Mouse (Mus musculus) hindbrain, embryonic 13.5 days (tissue): ENCODE data around the gene Casp6. TPM values are rescaled to one million over a fixed set of nuclear protein-coding genes. Genes with fewer than 3 reads are reported as not detected.

ENCODE experiments used
- ATAC-seq: fragments of 200-750 bp; cut with Nextera tagmentation; 2 replicates; pipeline ENCODE4 v1.8.0; 2017; ENCODE audit warnings: moderate TSS enrichment; ENCODE audit not compliant: low FRiP score
- H3K27ac ChIP-seq: fragments of 300-500 bp; sonication (generic); 2 replicates; pipeline ENCODE4 v1.5.1; 2015; ENCODE audit warnings: inconsistent platforms, mild to moderate bottlenecking, moderate library complexity
- H3K27me3 ChIP-seq: fragments of 300-500 bp; sonication (generic); 2 replicates; pipeline ENCODE4 v1.6.1; 2015; ENCODE audit warnings: mild to moderate bottlenecking, inconsistent platforms
- H3K36me3 ChIP-seq: fragments of 300-500 bp; sonication (generic); 2 replicates; pipeline ENCODE4 v1.6.1; 2015; ENCODE audit warnings: mild to moderate bottlenecking, inconsistent platforms
- H3K4me1 ChIP-seq: fragments of 300-500 bp; sonication (generic); replicated peaks from 2 replicates; pipeline ENCODE4 v1.6.1; 2015; ENCODE audit warnings: inconsistent platforms
- H3K4me2 ChIP-seq: fragments of 300-500 bp; sonication (generic); 2 replicates; pipeline ENCODE4 v1.6.1; 2015; ENCODE audit warnings: inconsistent platforms, mild to moderate bottlenecking, moderate library complexity
- H3K4me3 ChIP-seq: fragments of 300-500 bp; sonication (generic); 2 replicates; pipeline ENCODE4 v1.5.1; 2015; ENCODE audit warnings: mild to moderate bottlenecking, inconsistent platforms
- H3K9ac ChIP-seq: fragments of 300-500 bp; sonication (generic); 2 replicates; pipeline ENCODE4 v1.6.1; 2015; ENCODE audit warnings: mild to moderate bottlenecking, inconsistent platforms
- H3K9me3 ChIP-seq: fragments of 300-500 bp; sonication (generic); 2 replicates; pipeline ENCODE4 v1.6.1; 2016; ENCODE audit warnings: inconsistent platforms
- WGBS: fragments of 180-500 bp; shearing (Covaris S2); methylation state at CpG from one replicate; pipeline ENCODE4 v1.1.7; 2015; 5-methylcytosine and 5-hydroxymethylcytosine counted together
- polyA plus RNA-seq: library from polyadenylated mRNA; unstranded; fragments of >200 nt; fragmentation: Nextera tagmentation; extraction: Ambion mirVana; gene quantifications from 2 replicates; pipeline ENCODE4 v1.2.1, GENCODE M21; 2015

Gene Casp6
- polyA plus RNA-seq, 1 experiment from 2014 or later = 38.7 TPM

DNA sequence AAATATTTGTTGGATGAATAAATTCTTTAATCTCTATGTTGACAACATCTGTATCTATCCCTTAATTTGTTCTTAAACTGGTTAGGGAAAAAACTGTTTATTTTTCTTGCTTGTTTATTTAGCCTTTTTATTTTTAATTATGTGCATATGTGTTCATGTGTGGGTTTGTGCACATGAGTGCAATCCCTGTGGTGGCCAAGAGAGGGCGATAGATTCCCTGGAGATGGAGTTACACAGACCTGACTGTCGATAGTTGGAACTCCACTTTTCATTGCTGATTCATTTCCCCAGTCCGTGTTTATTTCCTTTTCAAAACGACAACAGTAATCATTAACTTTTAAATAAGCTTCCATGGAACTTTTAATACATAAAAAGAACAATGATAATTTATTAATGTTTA lies 31.2 kb downstream of the Casp6 start:
- no peak overlapping the region for H3K27ac ChIP-seq
- H3K36me3 ChIP-seq = no peaks in the 10 kb centered on the region
- no peaks in the 10 kb centered on the region for H3K9me3 ChIP-seq
- H3K4me2 ChIP-seq = no peak overlapping the region
- WGBS = 55% methylated on average over 4 of the region's 4 CpGs
- no peak for ATAC-seq
- H3K9ac ChIP-seq = no peak overlapping the region
- H3K27me3 ChIP-seq = no peaks in the 10 kb centered on the region
- no peak overlapping the region for H3K4me3 ChIP-seq
- H3K4me1 ChIP-seq = no peaks in the 10 kb centered on the region

DNA sequence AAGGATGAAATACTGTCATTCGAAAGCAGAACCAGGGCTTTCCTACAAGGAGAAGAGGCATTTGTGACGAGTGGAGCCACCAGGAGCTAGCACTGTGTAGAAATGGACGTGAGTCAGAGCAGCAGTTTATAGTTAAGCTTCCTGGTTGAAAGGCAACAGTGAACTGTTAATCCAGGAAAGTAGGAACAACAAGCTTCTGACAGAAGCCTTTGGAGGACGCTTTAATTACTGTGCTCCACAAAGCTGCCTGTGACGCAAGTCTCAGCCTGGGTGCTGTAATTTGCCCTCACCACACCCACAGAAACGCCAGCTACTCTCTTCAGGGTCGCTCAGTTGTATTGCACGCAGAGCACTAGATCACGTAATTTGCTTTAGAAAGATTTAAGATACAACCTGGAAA lies 35.3 kb downstream of the Casp6 start:
- 69% methylated on average over 9 of the region's 9 CpGs for WGBS
- no peaks in the 10 kb centered on the region for H3K36me3 ChIP-seq
- H3K4me1 ChIP-seq = 0 out of 2 replicates have a peak, but pooled peaks cover 4% of the 10 kb centered on the region
- no peak overlapping the region for H3K27ac ChIP-seq
- H3K9me3 ChIP-seq = no peaks in the 10 kb centered on the region
- no peak for ATAC-seq
- H3K27me3 ChIP-seq = no peaks in the 10 kb centered on the region
- H3K4me2 ChIP-seq = no peak overlapping the region
- H3K4me3 ChIP-seq = no peak overlapping the region
- H3K9ac ChIP-seq = no peak overlapping the region

DNA sequence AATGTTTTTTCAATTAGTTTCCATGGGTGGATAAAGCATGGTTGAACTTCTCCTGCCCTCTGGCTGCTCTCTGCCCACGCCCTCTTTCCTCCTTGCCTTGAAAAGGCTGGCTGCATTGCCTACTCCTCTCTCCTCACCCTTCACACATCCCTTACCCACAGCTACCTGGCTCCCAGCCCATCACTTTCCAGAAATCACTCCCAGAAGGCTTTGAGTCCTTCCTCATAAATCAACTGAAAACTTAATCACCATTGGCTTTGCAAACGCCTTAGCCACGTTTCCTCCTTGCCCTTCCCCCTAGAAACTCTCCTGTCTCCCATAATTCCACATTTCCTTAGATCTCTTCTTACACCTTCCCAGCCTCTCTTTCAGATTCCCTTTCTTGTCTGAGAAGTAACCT lies 36.6 kb downstream of the Casp6 start:
- H3K4me1 ChIP-seq = 0 out of 2 replicates have a peak, but pooled peaks cover 4% of the 10 kb centered on the region
- H3K4me2 ChIP-seq = no peak overlapping the region
- no peak overlapping the region for H3K27ac ChIP-seq
- ATAC-seq = no peak
- H3K27me3 ChIP-seq = no peaks in the 10 kb centered on the region
- no peak overlapping the region for H3K9ac ChIP-seq
- H3K9me3 ChIP-seq = no peaks in the 10 kb centered on the region
- no peak overlapping the region for H3K4me3 ChIP-seq
- 64% methylated on average over 3 of the region's 3 CpGs for WGBS
- H3K36me3 ChIP-seq = no peaks in the 10 kb centered on the region

DNA sequence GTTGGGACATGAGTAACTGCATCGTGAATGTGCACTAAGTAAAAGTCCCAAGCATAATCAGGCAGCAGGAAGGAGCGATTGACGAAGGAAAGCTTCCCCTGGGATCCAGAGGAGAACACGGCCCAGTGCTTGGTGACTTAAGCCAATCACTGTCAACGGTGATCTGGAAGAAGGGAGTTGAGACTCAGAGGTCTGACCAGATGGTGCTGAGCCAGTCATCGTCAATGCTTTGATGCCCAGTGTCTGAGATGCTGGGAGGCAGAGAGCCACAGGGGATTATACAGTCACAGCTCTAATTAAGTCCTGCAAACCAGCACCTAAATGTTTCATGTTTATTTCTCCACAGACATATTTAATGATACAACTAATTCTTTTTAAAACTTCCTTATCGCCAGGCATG lies 37.8 kb downstream of the Casp6 start:
- no peaks in the 10 kb centered on the region for H3K27me3 ChIP-seq
- H3K4me2 ChIP-seq = no peak overlapping the region
- 56% methylated on average over 7 of the region's 7 CpGs for WGBS
- H3K4me1 ChIP-seq = 0 out of 2 replicates have a peak, but pooled peaks cover 4% of the 10 kb centered on the region
- H3K36me3 ChIP-seq = no peaks in the 10 kb centered on the region
- no peak overlapping the region for H3K4me3 ChIP-seq
- ATAC-seq = no peak
- no peak overlapping the region for H3K9ac ChIP-seq
- no peaks in the 10 kb centered on the region for H3K9me3 ChIP-seq
- H3K27ac ChIP-seq = no peak overlapping the region

DNA sequence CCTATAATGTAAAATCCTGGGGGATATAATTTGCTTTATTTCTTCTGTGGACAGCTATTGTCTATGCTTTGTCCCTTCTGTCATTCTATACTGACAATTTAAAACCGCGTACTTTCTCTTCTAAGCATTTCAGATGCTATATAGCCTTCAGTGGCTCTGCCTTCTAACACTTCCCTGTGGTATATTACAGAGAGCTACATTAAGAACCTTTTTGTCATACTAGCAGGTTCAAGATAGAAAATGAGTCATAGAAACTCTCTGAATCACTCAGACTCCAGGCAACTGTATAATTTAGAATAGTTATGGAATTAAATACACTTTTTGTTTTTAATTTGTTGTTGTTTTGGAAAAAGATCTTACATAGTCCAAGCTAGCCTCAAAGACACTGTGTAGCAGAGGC lies 39.6 kb downstream of the Casp6 start:
- H3K9ac ChIP-seq = no peak overlapping the region
- no peak overlapping the region for H3K27ac ChIP-seq
- WGBS = 92% methylated on average over 2 of the region's 2 CpGs

DNA sequence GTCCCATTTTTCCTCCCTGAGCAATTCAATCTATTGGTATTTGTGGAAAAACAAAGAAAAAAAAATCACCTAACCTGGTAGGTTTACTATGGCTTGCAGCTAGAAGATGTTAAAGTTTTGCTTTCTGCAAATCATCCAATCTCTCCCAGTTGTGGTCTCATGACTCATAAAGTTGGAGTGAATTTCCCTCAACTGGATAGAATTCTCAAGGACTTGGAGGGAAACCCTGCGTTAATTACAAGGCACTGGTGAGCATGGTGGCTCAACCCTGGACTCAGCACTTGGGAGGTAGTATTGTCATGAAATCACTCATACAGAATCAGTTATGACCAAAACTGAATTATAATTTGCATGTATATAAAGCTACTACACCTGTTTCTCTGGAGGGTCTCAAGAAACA lies 40.1 kb downstream of the Casp6 start:
- Histone ChIP-seq H3K27me3 (no peaks in the 10 kb centered on the region), H3K4me3 (no peak overlapping the region), H3K27ac (no peak overlapping the region), H3K9me3 (no peaks in the 10 kb centered on the region), H3K36me3 (no peaks in the 10 kb centered on the region), H3K4me1 (0 out of 2 replicates have a peak, but pooled peaks cover 4% of the 10 kb centered on the region), H3K4me2 (no peak overlapping the region), H3K9ac (no peak overlapping the region)
- ATAC-seq = no peak
- 97% methylated on average over 1 of the region's 1 CpGs for WGBS

More for the DNA sequence above, 39.6 kb downstream of the Casp6 start:
- Histone ChIP-seq H3K4me2 (no peak overlapping the region), H3K4me3 (no peak overlapping the region), H3K9me3 (no peaks in the 10 kb centered on the region), H3K36me3 (no peaks in the 10 kb centered on the region), H3K27me3 (no peaks in the 10 kb centered on the region), H3K4me1 (0 out of 2 replicates have a peak, but pooled peaks cover 4% of the 10 kb centered on the region)
- no peak for ATAC-seq

DNA sequence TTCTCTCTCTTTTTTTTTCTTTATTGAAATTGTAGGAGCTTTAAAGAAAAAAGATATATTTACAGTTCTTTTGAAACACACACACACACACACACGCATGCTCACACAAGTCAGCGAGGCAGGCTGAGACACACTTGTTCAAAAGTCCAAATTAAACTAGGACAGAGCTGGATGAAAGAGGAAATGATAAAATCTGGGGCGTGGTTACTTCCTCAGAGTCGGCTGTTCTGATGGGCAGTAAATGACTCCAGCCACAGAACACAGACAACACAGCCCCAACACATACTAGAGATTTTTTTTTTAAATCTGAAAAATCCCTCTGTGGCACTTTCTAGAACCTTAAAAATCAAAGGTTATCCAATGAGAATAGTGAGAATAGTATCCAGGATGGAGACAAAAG lies 42.6 kb downstream of the Casp6 start:
- Histone ChIP-seq H3K27me3 (no peaks in the 10 kb centered on the region), H3K4me1 (no peaks in the 10 kb centered on the region), H3K4me2 (no peak overlapping the region), H3K36me3 (no peaks in the 10 kb centered on the region), H3K9me3 (no peaks in the 10 kb centered on the region), H3K4me3 (no peak overlapping the region), H3K9ac (no peak overlapping the region), H3K27ac (no peak overlapping the region)
- WGBS = 85% methylated on average over 4 of the region's 4 CpGs
- no peak for ATAC-seq

DNA sequence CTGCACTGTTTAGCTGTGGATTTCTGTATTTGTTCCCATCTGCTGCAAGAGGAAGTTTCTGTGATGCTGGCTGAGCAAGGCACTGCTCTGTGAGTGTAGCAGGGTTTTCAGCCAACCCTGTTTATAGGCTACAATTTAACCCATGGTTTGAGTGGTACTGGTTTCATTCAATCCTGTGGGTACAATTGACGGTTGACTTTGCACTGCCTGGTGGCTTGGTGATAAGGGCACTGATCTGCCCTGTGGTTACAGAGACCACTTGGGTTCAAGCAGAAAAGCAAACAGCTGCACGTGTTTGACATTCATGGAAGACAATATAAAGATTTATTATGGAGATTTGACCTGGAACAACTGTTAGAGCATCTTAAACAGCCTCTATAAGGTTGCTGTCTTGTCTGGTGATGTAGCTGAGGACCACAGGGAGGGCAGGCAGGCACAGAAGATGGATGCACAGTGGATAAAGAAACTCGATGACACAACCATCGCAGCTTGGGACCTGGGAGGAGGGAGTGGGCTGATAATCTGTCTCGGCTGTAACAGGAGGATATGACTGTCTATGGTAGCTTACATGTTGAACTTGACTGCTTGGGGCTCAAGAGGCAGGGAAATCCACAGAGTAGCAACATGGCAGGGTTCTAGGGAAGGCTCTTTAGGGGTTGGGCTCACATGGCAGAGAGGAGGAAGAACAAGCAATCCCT lies 45.1 kb downstream of the Casp6 start:
- H3K36me3 ChIP-seq = no peaks in the 10 kb centered on the region
- no peak for ATAC-seq
- H3K27me3 ChIP-seq = no peaks in the 10 kb centered on the region
- H3K9ac ChIP-seq = no peak overlapping the region
- H3K4me2 ChIP-seq = no peak overlapping the region
- no peak overlapping the region for H3K27ac ChIP-seq
- no peak overlapping the region for H3K4me3 ChIP-seq
- no peaks in the 10 kb centered on the region for H3K9me3 ChIP-seq
- 83% methylated on average over 5 of the region's 5 CpGs for WGBS
- no peaks in the 10 kb centered on the region for H3K4me1 ChIP-seq

DNA sequence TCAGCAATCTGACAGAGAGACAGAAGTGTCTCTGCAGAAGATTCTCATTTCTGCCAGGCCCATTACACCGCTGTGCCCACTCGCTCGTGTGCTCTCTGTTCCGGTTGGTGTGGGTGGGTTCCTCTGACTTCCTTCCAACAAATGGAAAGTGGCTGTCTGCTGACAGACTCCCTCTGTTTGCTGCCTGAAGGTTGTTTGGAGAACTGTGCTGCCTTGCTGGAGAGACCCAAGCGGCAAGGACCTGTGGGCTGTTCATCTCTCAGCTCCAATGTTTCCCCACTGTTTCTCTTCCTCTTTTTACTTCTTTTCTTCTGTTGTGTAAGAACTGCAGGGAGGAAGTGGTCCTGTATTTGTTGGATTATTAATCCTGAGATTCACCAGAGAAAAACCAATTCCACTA lies 47.1 kb downstream of the Casp6 start:
- 91% methylated on average over 5 of the region's 5 CpGs for WGBS
- no peaks in the 10 kb centered on the region for H3K9me3 ChIP-seq
- H3K27ac ChIP-seq = no peak overlapping the region
- H3K4me1 ChIP-seq = no peaks in the 10 kb centered on the region
- no peak for ATAC-seq
- H3K4me2 ChIP-seq = no peak overlapping the region
- H3K36me3 ChIP-seq = no peaks in the 10 kb centered on the region
- H3K9ac ChIP-seq = no peak overlapping the region
- H3K27me3 ChIP-seq = no peaks in the 10 kb centered on the region
- no peak overlapping the region for H3K4me3 ChIP-seq

DNA sequence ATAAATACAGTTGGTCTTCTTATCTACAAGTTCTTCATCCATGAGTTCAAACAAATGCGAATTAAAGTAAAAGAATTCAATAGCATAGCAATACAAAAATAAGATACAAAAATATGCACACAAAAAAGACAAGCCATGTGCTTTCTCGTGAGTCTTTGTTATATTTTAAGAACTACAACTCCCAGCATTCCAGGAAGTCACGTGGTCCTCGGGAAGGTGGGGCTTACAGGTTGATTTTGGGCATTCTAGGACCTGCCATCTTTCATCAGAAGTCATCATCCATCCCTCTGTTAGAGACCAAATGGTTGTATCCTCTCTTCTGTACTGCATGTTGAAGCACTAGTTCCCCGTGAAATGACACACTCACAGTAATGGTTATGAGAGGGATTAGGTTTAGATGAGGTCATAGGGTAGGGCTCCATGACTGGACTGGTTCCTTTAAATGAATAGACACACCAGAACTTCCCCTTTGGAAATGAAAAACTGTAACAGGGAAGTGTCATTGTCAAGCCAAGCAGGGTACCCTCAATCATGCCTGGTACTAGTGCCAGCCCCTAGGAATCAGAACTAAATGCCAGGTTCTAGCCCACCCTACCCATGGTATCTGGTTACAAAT lies 48.0 kb downstream of the Casp6 start:
- no peaks in the 10 kb centered on the region for H3K27me3 ChIP-seq
- H3K4me3 ChIP-seq = no peak overlapping the region
- no peak overlapping the region for H3K9ac ChIP-seq
- no peaks in the 10 kb centered on the region for H3K4me1 ChIP-seq
- H3K27ac ChIP-seq = no peak overlapping the region
- no peaks in the 10 kb centered on the region for H3K9me3 ChIP-seq
- ATAC-seq = no peak
- 87% methylated on average over 5 of the region's 5 CpGs for WGBS
- H3K36me3 ChIP-seq = no peaks in the 10 kb centered on the region
- H3K4me2 ChIP-seq = no peak overlapping the region

DNA sequence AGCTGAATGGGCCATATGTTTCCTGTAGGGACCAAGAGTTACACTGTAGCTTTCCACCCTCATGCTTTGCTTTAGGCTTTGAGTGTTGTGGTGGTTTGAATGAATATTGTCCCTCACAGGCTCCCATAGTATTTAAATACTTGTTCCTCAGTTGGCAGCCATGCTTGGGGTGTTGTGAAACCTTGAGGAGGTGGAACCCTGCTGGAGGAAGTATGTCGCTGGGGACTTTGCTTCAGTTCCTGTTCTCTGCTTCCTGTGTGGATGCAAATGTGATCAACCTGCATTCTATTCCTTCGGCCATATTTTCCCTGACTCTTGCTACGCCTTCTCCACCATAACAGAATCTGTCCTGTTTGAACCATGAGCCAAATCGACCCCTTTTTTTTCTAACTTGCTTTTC lies 52.1 kb downstream of the Casp6 start:
- ATAC-seq = no peak
- no peak overlapping the region for H3K4me2 ChIP-seq
- 88% methylated on average over 4 of the region's 4 CpGs for whole genome bisulfite sequencing

DNA sequence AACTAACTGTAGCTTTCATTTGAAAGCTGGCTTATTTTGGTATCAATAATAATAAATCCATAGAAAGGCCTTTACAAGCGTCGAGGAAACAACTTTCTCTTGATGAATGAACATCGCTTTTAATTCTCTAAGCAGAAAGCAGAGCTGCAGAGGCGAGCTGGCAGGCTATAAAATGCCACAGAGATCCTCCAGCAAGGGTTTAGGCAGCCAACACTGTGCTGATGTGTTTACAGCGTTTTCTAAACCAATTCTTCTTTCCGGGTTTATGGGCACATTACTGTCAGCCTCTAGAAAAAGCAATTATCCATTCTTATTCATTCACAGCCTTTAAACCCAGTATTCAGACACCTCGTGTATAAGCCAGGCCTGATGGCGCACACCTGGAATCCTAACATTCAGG lies 61.3 kb downstream of the Casp6 start:
- H3K4me2 ChIP-seq = no peak overlapping the region
- H3K4me1 ChIP-seq = no peaks in the 10 kb centered on the region
- H3K4me3 ChIP-seq = no peak overlapping the region
- no peak for ATAC-seq
- no peaks in the 10 kb centered on the region for H3K36me3 ChIP-seq
- WGBS = 77% methylated on average over 8 of the region's 8 CpGs
- H3K27me3 ChIP-seq = 0 out of 2 replicates have a peak, but pooled peaks cover 6% of the 10 kb centered on the region
- no peak overlapping the region for H3K9ac ChIP-seq
- no peaks in the 10 kb centered on the region for H3K9me3 ChIP-seq
- H3K27ac ChIP-seq = no peak overlapping the region

More for the DNA sequence above, 52.1 kb downstream of the Casp6 start:
- Histone ChIP-seq H3K9me3 (no peaks in the 10 kb centered on the region), H3K4me3 (no peak overlapping the region), H3K27me3 (no peaks in the 10 kb centered on the region), H3K36me3 (no peaks in the 10 kb centered on the region), H3K4me1 (no peaks in the 10 kb centered on the region), H3K9ac (no peak overlapping the region), H3K27ac (no peak overlapping the region)
